Mouse (Mus musculus) liver, postnatal 0 days (tissue): Measurements from ENCODE around the gene Sipa1l2.

ENCODE experiments used
- CTCF ChIP-seq: sonication (generic); IDR thresholded peaks from 2 replicates; pipeline ENCODE4 v1.5.1; 2016; ENCODE audit warnings: antibody characterized with exemption, low read depth
- EP300 ChIP-seq: IDR thresholded peaks from 2 replicates; pipeline ENCODE4 v1.6.1; 2016; ENCODE audit warnings: antibody characterized with exemption, low read depth, mild to moderate bottlenecking

GRCm38 (mm10) chr8:125376448-125376845, 193.2 kb downstream of the Sipa1l2 start:
- no peak for TF ChIP-seq EP300
- no peak for TF ChIP-seq CTCF
